Mouse (Mus musculus): ENCODE measurements around the gene Reps1.

DNA sequence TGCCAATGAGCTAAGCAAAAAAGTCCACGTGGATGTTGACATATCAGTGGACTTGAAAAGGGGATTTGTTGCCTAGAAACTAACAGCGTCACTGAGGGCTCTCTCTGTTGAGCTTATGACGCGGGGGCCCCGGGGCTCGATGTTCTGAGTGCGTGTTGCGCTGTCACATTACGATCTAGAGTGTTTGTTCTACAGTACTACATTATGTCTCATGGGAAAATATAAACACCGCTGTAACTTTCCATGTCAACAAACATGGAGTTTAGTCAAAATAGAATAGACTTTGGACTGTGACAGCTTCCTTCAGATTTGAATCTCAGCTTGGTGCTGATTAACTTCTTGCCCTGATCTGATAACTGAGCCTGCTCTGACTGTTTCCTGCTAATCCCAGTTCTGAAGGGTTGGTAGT, 10.4 kb downstream of the Reps1 start:
- no peak for TF ChIP-seq SRF (IDR thresholded peaks at IDR 0.05; ENCODE audit: control insufficient read depth, insufficient read length, low read depth)
- TF ChIP-seq POLR2A (IDR thresholded peaks at IDR 0.05; ENCODE audit: insufficient read length, low read depth): no peak
- TF ChIP-seq MAX (IDR thresholded peaks at IDR 0.05; ENCODE audit: low read depth): no peak
